Mouse (Mus musculus): ENCODE results near the gene Cox10.

GRCm38 (mm10) chr11:64066001-64066400 is 13.3 kb downstream of the Cox10 start:
- TF ChIP-seq CTCF (IDR thresholded peaks at IDR 0.05; ENCODE audit: borderline replicate concordance, insufficient read depth, low read length) (no peak), POLR2A (IDR thresholded peaks at IDR 0.05; ENCODE audit: low read depth, low read length) (no peak)
